Mouse (Mus musculus) kidney, embryonic 14.5 days (tissue): ENCODE results near the gene Wdr62. TPM values are rescaled to one million over a fixed set of nuclear protein-coding genes. Genes with fewer than 3 reads are reported as not detected.

Experiments
- ATAC-seq: fragments of 200-750 bp; cut with Nextera tagmentation; 2 replicates; pipeline ENCODE4 v1.8.0; 2017; ENCODE audit warnings: moderate number of reproducible peaks, mild to moderate bottlenecking, moderate TSS enrichment, moderate library complexity; ENCODE audit not compliant: low FRiP score, low TSS enrichment
- H3K27ac ChIP-seq: fragments of 300-500 bp; sonication (generic); 2 replicates; pipeline ENCODE4 v1.5.1; 2014; ENCODE audit warnings: low read depth, mild to moderate bottlenecking, low read length, moderate library complexity, mixed read lengths
- H3K27me3 ChIP-seq: fragments of 300-500 bp; sonication (generic); 2 replicates; pipeline ENCODE4 v1.6.1; 2014; ENCODE audit warnings: mild to moderate bottlenecking, low read length; ENCODE audit not compliant: control insufficient read depth, insufficient read depth
- H3K36me3 ChIP-seq: fragments of 300-500 bp; sonication (generic); 2 replicates; pipeline ENCODE4 v1.6.1; 2014; ENCODE audit warnings: low read length, mixed read lengths; ENCODE audit not compliant: control insufficient read depth, insufficient read depth
- H3K4me1 ChIP-seq: fragments of 300-500 bp; sonication (generic); 2 replicates; pipeline ENCODE4 v1.6.1; 2014; ENCODE audit warnings: low read length, mixed read lengths; ENCODE audit not compliant: control insufficient read depth, insufficient read depth
- H3K4me2 ChIP-seq: fragments of 300-500 bp; sonication (generic); replicated peaks from 2 replicates; pipeline ENCODE4 v1.6.1; 2014; ENCODE audit warnings: low read depth, mild to moderate bottlenecking, low read length
- H3K4me3 ChIP-seq: fragments of 300-500 bp; sonication (generic); 2 replicates; pipeline ENCODE4 v1.5.1; 2014; ENCODE audit warnings: mild to moderate bottlenecking, low read length
- H3K9ac ChIP-seq: fragments of 300-500 bp; sonication (generic); 2 replicates; pipeline ENCODE4 v1.6.1; 2014; ENCODE audit warnings: low read depth, mild to moderate bottlenecking, low read length, moderate library complexity
- H3K9me3 ChIP-seq: fragments of 300-500 bp; sonication (generic); 2 replicates; pipeline ENCODE4 v1.6.1; 2016; ENCODE audit warnings: low read length; ENCODE audit not compliant: control insufficient read depth
- WGBS: fragments of 180-500 bp; shearing (Covaris S2); extraction: QIAGEN DNeasy Blood & Tissue Kit; methylation state at CpG from one replicate; pipeline ENCODE4 v1.1.7; 2014; 5-methylcytosine and 5-hydroxymethylcytosine counted together
- polyA plus RNA-seq: library from polyadenylated mRNA; unstranded; fragments of >200 nt; fragmentation: Nextera tagmentation; extraction: Ambion mirVana; gene quantifications from 2 replicates; pipeline ENCODE4 v1.2.1, GENCODE M21; 2014

The Wdr62 gene
- polyA plus RNA-seq, 1 experiment from 2014 or later, result 11.1 TPM

- ATAC-seq, result peak; percentile 32; the same call in 1 of the 2 replicates
These were observed 48.9 kb downstream of the Wdr62 start for GRCm38 (mm10) chr7:30231328-30231668.

DNA sequence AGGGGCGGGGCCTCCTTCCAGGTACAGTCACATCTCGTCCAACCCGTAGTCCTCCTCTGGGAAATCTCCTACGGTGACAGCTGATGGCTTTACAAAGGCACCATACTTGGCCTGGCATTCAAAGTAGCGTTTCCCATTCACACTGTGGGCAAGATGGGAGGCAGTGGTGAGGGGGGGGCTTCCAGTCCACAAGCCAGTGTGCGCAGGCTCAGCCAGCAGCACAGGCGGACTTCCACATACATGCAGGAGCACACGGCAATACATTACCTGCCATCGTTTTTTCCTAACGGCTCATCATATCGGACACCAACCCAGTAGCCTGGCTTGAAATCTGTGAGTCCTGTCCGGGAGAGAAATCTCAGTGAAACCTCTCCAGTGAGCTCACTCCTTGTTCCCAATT lies 56.0 kb downstream of the Wdr62 start:
- Histone ChIP-seq H3K27me3 (no peaks in the 10 kb centered on the region), H3K4me1 (no peaks in the 10 kb centered on the region; the same call in 1 of the 2 replicates), H3K9me3 (no peaks in the 10 kb centered on the region), H3K4me3 (no peak overlapping the region), H3K36me3 (peaks cover 43% of the 10 kb centered on the region), H3K9ac (no peak overlapping the region), H3K27ac (no peak overlapping the region), H3K4me2 (no peak overlapping the region)
- ATAC-seq, result no peak
- WGBS, result 95% methylated on average over 12 of the region's 12 CpGs

More at GRCm38 (mm10) chr7:30231328-30231668, 48.9 kb downstream of the Wdr62 start:
- peak overlapping the region; percentile 82 for H3K9ac ChIP-seq
- no peaks in the 10 kb centered on the region for H3K9me3 ChIP-seq
- H3K27me3 ChIP-seq, result no peaks in the 10 kb centered on the region
- peak overlapping the region; percentile 73 for H3K4me2 ChIP-seq
- H3K27ac ChIP-seq, result 0 out of 2 replicates have a peak overlapping the region, but pooled peaks have one; percentile 32
- H3K36me3 ChIP-seq, result peaks cover 43% of the 10 kb centered on the region
- peaks cover 17% of the 10 kb centered on the region for H3K4me1 ChIP-seq
- under 1% methylated on average over 16 of the region's 16 CpGs for WGBS
- peak overlapping the region; percentile 82 for H3K4me3 ChIP-seq

DNA sequence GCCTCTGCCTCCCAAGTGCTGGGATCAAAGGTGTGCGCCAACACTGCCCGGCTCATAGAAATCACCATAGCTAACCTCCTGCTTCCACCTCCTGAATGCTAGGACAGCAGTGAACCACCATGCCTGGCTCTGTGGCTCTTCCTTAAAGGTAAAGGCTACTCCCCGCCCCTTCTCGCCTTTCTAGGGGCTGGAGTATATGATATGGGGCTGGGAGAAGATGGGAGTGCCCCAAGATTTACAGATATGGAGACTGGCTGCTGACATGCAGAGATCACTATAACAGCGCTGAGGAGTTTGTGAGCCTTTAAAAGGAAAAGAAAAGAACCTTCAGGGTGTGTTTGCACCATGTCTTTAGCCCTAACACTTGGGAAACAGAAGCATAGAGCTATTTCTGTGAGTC lies 58.0 kb downstream of the Wdr62 start:
- 89% methylated on average over 5 of the region's 5 CpGs for WGBS

DNA sequence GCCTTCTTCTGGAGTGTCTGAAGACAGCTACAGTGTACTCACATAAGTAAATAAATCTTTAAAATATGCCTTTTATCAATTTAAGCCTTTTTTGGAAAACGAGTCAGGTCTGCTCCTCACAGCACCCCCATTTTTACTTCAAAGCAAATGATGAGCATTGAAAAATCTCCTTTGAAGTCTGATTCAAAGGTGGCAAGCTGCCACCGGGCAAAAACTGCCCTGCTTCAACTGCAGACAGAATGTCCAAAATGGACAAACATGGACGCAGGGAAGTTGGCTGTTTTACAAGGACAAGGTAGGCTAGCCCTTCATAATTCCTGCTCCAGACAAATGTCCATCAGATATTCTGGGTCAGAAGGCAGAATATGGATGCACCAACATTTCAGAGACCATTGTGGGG lies 58.8 kb downstream of the Wdr62 start:
- ATAC-seq, result no peak
- H3K4me2 ChIP-seq, result no peak overlapping the region
- WGBS, result 88% methylated on average over 3 of the region's 3 CpGs
- no peaks in the 10 kb centered on the region for H3K9me3 ChIP-seq
- H3K4me1 ChIP-seq, result no peaks in the 10 kb centered on the region; the same call in 1 of the 2 replicates
- no peak overlapping the region for H3K9ac ChIP-seq
- H3K4me3 ChIP-seq, result no peak overlapping the region
- no peak overlapping the region for H3K27ac ChIP-seq
- no peaks in the 10 kb centered on the region for H3K27me3 ChIP-seq
- peaks cover 26% of the 10 kb centered on the region for H3K36me3 ChIP-seq

More for the DNA sequence above, 58.0 kb downstream of the Wdr62 start:
- H3K4me2 ChIP-seq, result no peak overlapping the region
- no peak overlapping the region for H3K9ac ChIP-seq
- no peak for ATAC-seq
- H3K4me1 ChIP-seq, result no peaks in the 10 kb centered on the region; the same call in 1 of the 2 replicates
- no peaks in the 10 kb centered on the region for H3K27me3 ChIP-seq
- H3K4me3 ChIP-seq, result no peak overlapping the region
- peaks cover 33% of the 10 kb centered on the region for H3K36me3 ChIP-seq
- no peaks in the 10 kb centered on the region for H3K9me3 ChIP-seq
- no peak overlapping the region for H3K27ac ChIP-seq

DNA sequence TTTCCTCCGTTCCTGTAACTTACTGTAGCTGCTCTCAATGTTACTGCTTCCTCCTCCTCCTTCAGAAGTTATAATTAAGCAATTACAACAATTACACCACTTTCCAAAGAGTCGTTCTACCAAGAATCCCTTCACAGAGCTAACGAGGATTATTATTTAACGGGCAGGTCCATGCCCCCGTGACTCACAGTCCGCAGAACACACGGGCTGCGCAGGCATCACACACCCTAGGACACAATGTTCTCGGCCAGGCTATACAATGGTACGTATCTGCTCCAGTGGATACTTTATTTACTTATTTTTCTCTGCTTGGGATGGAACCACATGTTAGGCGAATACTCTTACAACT lies 60.2 kb downstream of the Wdr62 start:
- no peaks in the 10 kb centered on the region for H3K27me3 ChIP-seq
- H3K9me3 ChIP-seq, result no peaks in the 10 kb centered on the region
- H3K27ac ChIP-seq, result no peak overlapping the region
- no peak for ATAC-seq
- 12% methylated on average over 11 of the region's 11 CpGs for WGBS
- peak overlapping the region; percentile 90 for H3K4me2 ChIP-seq
- peaks cover 15% of the 10 kb centered on the region for H3K36me3 ChIP-seq
- peak overlapping the region; percentile 68; the same call in 1 of the 2 replicates for H3K9ac ChIP-seq
- peak overlapping the region; percentile 47 for H3K4me3 ChIP-seq
- no peaks in the 10 kb centered on the region; the same call in 1 of the 2 replicates for H3K4me1 ChIP-seq

DNA sequence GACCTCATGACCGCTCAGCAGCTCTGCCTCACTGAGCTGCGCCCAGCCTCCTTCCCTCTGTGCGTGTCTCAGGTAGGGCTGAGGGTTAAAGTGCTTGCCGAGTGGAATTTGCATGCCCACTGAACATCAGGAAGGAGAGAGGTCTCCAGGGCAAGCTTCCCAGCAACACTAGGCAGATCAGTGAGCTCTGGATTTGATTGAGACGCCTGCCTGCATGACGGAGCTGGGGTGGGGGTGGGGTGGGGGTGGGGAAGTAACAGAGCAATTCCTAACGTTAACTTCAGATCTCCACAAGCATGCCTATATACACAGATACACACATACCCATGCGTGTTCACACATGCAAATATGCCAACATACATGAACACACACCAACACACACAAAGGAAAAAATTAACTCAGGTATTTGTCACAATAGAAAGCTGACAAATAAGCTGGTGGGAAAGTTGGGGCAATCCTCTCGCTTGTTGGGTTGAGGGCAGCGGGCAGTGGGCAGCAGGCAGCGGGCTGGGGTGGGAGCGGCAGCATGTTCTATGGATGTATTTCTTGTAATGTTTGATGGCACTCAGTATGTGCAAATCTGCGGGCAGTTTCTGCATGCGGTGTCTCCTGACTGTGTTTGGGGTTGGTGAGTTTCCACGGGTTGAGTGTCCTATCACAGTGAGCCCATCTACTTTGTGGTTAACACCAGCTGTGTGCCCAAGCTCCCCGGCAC lies 60.8 kb downstream of the Wdr62 start:
- H3K27ac ChIP-seq, result peak overlapping the region; percentile 59; the same call in 1 of the 2 replicates
- WGBS, result 3% methylated on average over 16 of the region's 16 CpGs
- peak overlapping the region; percentile 90 for H3K4me2 ChIP-seq

GRCm38 (mm10) chr7:30217277-30217676 lies 62.9 kb downstream of the Wdr62 start:
- no peak for ATAC-seq
- no peak overlapping the region for H3K27ac ChIP-seq
- WGBS, result 82% methylated on average over 2 of the region's 2 CpGs
- no peak overlapping the region for H3K4me3 ChIP-seq
- H3K36me3 ChIP-seq, result no peaks in the 10 kb centered on the region
- no peaks in the 10 kb centered on the region; the same call in 1 of the 2 replicates for H3K4me1 ChIP-seq
- no peak overlapping the region for H3K9ac ChIP-seq
- no peaks in the 10 kb centered on the region for H3K9me3 ChIP-seq
- no peaks in the 10 kb centered on the region for H3K27me3 ChIP-seq
- no peak overlapping the region for H3K4me2 ChIP-seq

More for the DNA sequence above, 60.8 kb downstream of the Wdr62 start:
- ATAC-seq, result peak; percentile 47
- Histone ChIP-seq H3K4me3 (peak overlapping the region; percentile 47), H3K9ac (peak overlapping the region; percentile 68), H3K9me3 (no peaks in the 10 kb centered on the region), H3K4me1 (no peaks in the 10 kb centered on the region; the same call in 1 of the 2 replicates), H3K36me3 (peaks cover 10% of the 10 kb centered on the region), H3K27me3 (no peaks in the 10 kb centered on the region)

DNA sequence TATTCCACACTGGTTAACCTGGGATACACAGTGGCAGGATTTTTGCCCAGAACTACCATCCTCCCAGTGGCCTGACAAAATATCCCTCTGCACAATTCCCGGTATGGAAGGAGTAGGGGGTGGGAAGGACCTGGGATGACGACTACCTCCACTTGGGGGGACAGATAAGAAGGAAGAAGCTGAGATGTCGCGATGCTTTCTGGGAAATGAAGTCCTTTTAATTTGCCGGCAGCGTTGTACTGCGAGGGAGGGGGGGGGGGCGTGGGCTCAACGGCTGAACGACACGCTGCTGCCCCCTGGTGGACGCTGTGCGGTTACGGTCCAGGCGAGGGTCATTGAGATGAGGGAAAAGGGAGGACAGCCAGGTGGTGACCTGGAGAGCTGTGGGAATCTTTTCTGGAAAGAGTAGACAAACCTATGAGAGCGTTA lies 63.5 kb downstream of the Wdr62 start:
- Histone ChIP-seq H3K4me3 (peak overlapping the region; percentile 3; the same call in 1 of the 2 replicates), H3K9me3 (no peaks in the 10 kb centered on the region), H3K27me3 (no peaks in the 10 kb centered on the region), H3K27ac (no peak overlapping the region), H3K36me3 (no peaks in the 10 kb centered on the region), H3K4me2 (peak overlapping the region; percentile 33), H3K9ac (no peak overlapping the region; the same call in 1 of the 2 replicates), H3K4me1 (no peaks in the 10 kb centered on the region; the same call in 1 of the 2 replicates)
- under 1% methylated on average over 16 of the region's 16 CpGs for WGBS
- ATAC-seq, result peak; percentile 81

GRCm38 (mm10) chr7:30215875-30216274 lies 64.3 kb downstream of the Wdr62 start:
- Histone ChIP-seq H3K9me3 (no peaks in the 10 kb centered on the region), H3K4me2 (no peak overlapping the region), H3K27ac (no peak overlapping the region), H3K4me1 (no peaks in the 10 kb centered on the region; the same call in 1 of the 2 replicates), H3K4me3 (no peak overlapping the region), H3K36me3 (no peaks in the 10 kb centered on the region), H3K27me3 (no peaks in the 10 kb centered on the region), H3K9ac (no peak overlapping the region)
- 90% methylated on average over 3 of the region's 3 CpGs for WGBS
- ATAC-seq, result no peak
